ENCODE assay signal across 11 mouse cellular contexts in genomic region chr16:34921319-34921718, GRCm38 (mm10).
A peak's percentile ranks its signal among the peaks of the same experiment; 100 is the strongest.
DNase-seq lines count a peak whose midpoint lies in the region; ATAC-seq lines count a peak whose summit lies in the region.
"Had no signal": no experiment of that assay in that cellular context is flagged by ENCODE, and none has a peak within 500 bp of the region (broad histone marks: within the 10 kb centered on the region; RNA-seq: fewer than 3 reads in every experiment).

No protein-coding gene starts in this region.

- no peak overlapping the region for H3K9ac ChIP-seq in hindbrain, embryonic 12.5 days
- H3K9ac ChIP-seq in intestine, embryonic 16.5 days (ENCODE audit: low read depth, low read length), result peak overlapping the region; percentile 70
- H3K9ac ChIP-seq in limb, embryonic 13.5 days, result no peak overlapping the region

- no peak for DNase-seq in hindbrain, embryonic 10.5 days (ENCODE audit: low spot score)
- peak; percentile 44 for DNase-seq in ovary, postnatal 36 days (ENCODE audit: low spot score)
- no peak for DNase-seq in right cerebral cortex, postnatal 25 days
- DNase-seq: cerebellum, adult 8-10 months; layer of hippocampus, postnatal 36 days; spleen, adult 18-20 months had no signal

- WGBS in hindbrain, embryonic 10.5 days, result 71% methylated on average over 10 of the region's 10 CpGs
- 71% methylated on average over 10 of the region's 10 CpGs for WGBS in hindbrain, embryonic 12.5 days
- WGBS in intestine, embryonic 16.5 days, result 32% methylated on average over 10 of the region's 10 CpGs
- 53% methylated on average over 10 of the region's 10 CpGs for WGBS in limb, embryonic 13.5 days

- H3K4me2 ChIP-seq in hindbrain, embryonic 12.5 days (replicated peaks), result no peak overlapping the region
- peak overlapping the region; percentile 51 for H3K4me2 ChIP-seq in intestine, embryonic 16.5 days (ENCODE audit: low read depth, low read length)
- H3K4me2 ChIP-seq in limb, embryonic 13.5 days (replicated peaks), result peak overlapping the region; percentile 27; the same call in 1 of the 2 replicates

- no peak overlapping the region for H3K4me3 ChIP-seq in hindbrain, embryonic 10.5 days
- H3K4me3 ChIP-seq in hindbrain, embryonic 12.5 days, result no peak overlapping the region
- peak overlapping the region; percentile 44 for H3K4me3 ChIP-seq in intestine, embryonic 16.5 days (ENCODE audit: low read length)
- no peak overlapping the region for H3K4me3 ChIP-seq in limb, embryonic 13.5 days

- ATAC-seq in hindbrain, embryonic 12.5 days (ENCODE audit: low FRiP score), result no peak
- peak; percentile 61 for ATAC-seq in intestine, embryonic 16.5 days
- ATAC-seq in limb, embryonic 13.5 days (ENCODE audit: low FRiP score, low read depth), result no peak
- ATAC-seq in monocyte, adult 5-6 weeks (replicated peaks; ENCODE audit: insufficient number of reproducible peaks, low FRiP score, low TSS enrichment, poor library complexity, severe bottlenecking), result no peak
- ATAC-seq in frontal cortex, adult (ENCODE audit: low TSS enrichment), result no peak

- H3K9me3 ChIP-seq in hindbrain, embryonic 10.5 days, result no peaks in the 10 kb centered on the region
- no peaks in the 10 kb centered on the region for H3K9me3 ChIP-seq in hindbrain, embryonic 12.5 days (replicated peaks)
- no peaks in the 10 kb centered on the region for H3K9me3 ChIP-seq in intestine, embryonic 16.5 days (ENCODE audit: control insufficient read depth, low read length)
- H3K9me3 ChIP-seq in limb, embryonic 13.5 days, result no peaks in the 10 kb centered on the region

- 0 out of 2 replicates have a peak, but pooled peaks cover 6% of the 10 kb centered on the region for H3K36me3 ChIP-seq in hindbrain, embryonic 10.5 days
- H3K36me3 ChIP-seq in hindbrain, embryonic 12.5 days, result no peaks in the 10 kb centered on the region
- no peaks in the 10 kb centered on the region for H3K36me3 ChIP-seq in intestine, embryonic 16.5 days (ENCODE audit: control insufficient read depth, insufficient read depth, low read length)
- no peaks in the 10 kb centered on the region for H3K36me3 ChIP-seq in limb, embryonic 13.5 days

- H3K27ac ChIP-seq in hindbrain, embryonic 10.5 days, result peak overlapping the region; percentile 64
- H3K27ac ChIP-seq in hindbrain, embryonic 12.5 days, result no peak overlapping the region
- H3K27ac ChIP-seq in intestine, embryonic 16.5 days (ENCODE audit: low read length), result peak overlapping the region; percentile 92
- 0 out of 2 replicates have a peak overlapping the region, but pooled peaks have one; percentile 15 for H3K27ac ChIP-seq in limb, embryonic 13.5 days

- H3K4me1 ChIP-seq in hindbrain, embryonic 10.5 days (replicated peaks), result peaks cover 51% of the 10 kb centered on the region
- H3K4me1 ChIP-seq in hindbrain, embryonic 12.5 days, result peaks cover 24% of the 10 kb centered on the region
- H3K4me1 ChIP-seq in intestine, embryonic 16.5 days (ENCODE audit: control insufficient read depth, insufficient read depth, low read length), result peaks cover 48% of the 10 kb centered on the region
- peaks cover 43% of the 10 kb centered on the region for H3K4me1 ChIP-seq in limb, embryonic 13.5 days

- no peaks in the 10 kb centered on the region for H3K27me3 ChIP-seq in hindbrain, embryonic 10.5 days (ENCODE audit: insufficient read depth, poor library complexity, severe bottlenecking)
- H3K27me3 ChIP-seq in hindbrain, embryonic 12.5 days, result peaks cover 3% of the 10 kb centered on the region; the same call in 1 of the 2 replicates
- no peaks in the 10 kb centered on the region for H3K27me3 ChIP-seq in intestine, embryonic 16.5 days (replicated peaks; ENCODE audit: control insufficient read depth, insufficient read depth, low read length)
- 0 out of 2 replicates have a peak, but pooled peaks cover 2% of the 10 kb centered on the region for H3K27me3 ChIP-seq in limb, embryonic 13.5 days
